Comparison of ENCODE assay signal across 8 mouse cellular contexts in the genomic region with DNA sequence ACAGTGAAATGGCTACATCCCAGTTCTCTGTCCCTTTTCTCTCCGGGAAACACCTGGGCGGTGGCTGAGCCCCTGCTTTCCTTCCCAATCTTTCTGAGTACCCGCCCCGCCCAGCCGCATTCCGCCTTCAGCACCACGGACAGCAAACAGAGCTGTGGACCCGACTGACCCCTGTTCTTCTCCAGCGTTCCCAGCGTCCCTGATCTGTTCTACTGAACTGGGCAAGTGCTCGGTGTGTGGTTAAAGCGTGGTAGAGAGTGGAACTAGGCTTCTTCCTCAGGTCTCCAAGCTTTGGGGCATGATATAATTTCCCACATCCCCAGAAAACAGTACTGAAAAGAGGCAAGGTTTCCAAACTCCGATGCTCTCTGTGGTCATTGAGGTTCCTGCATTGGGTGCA. TPM values are rescaled to one million over a fixed set of nuclear protein-coding genes. Genes with fewer than 3 reads are reported as not detected.
DNase-seq lines count a peak whose midpoint lies in the region; ATAC-seq and TF ChIP-seq lines count a peak whose summit lies in the region.

No protein-coding gene starts in this region.

- peak overlapping the region; percentile 100 for H3K4me2 ChIP-seq in lung, embryonic 15.5 days

- H3K27me3 ChIP-seq in kidney, adult 2 months (replicated peaks; ENCODE audit: control insufficient read depth, insufficient read depth, low read length), result no peaks in the 10 kb centered on the region
- peaks cover 12% of the 10 kb centered on the region for H3K27me3 ChIP-seq in lung, embryonic 15.5 days

- no peak overlapping the region for H3K9ac ChIP-seq in lung, embryonic 15.5 days

- ATAC-seq in lung, embryonic 15.5 days (ENCODE audit: borderline replicate concordance, extremely low read depth, low FRiP score, low TSS enrichment), result no peak

- TF ChIP-seq POLR2A in kidney, adult 2 months (IDR thresholded peaks at IDR 0.05; ENCODE audit: low read depth, low read length), result no peak

- DNase-seq in gastrocnemius, adult 2 months, result peak; percentile 64
- no peak for DNase-seq in gastrocnemius, adult 8-10 months (ENCODE audit: low spot score in 2 of 2)
- peak; percentile 77 for DNase-seq in adrenal gland, postnatal 25 days
- peak; percentile 68 for DNase-seq in forelimb bud, embryonic 11.5 days (ENCODE audit: low read depth, low spot score)
- peak; percentile 66 for DNase-seq in kidney, adult 2 months
- peak; percentile 70 for DNase-seq in retina, embryonic 14.5 days (ENCODE audit: low spot score)
- DNase-seq in right cerebral cortex, postnatal 36 days (ENCODE audit: low spot score in 2 of 2), result no peak

- no peaks in the 10 kb centered on the region for H3K9me3 ChIP-seq in lung, embryonic 15.5 days

- TF ChIP-seq CTCF in gastrocnemius, adult 2 months (IDR thresholded peaks at IDR 0.05), result no peak
- no peak for TF ChIP-seq CTCF in kidney, adult 2 months (conservative IDR thresholded peaks at IDR 0.05; ENCODE audit: insufficient read depth, insufficient read length, low read depth, low read length)

- intact Hi-C loops in gastrocnemius, adult 2 months (cut with DNase I), result no loop called here

- peak overlapping the region; percentile 77 for H3K4me3 ChIP-seq in gastrocnemius, adult 2 months
- H3K4me3 ChIP-seq in kidney, adult 2 months (ENCODE audit: insufficient read depth, low read depth, low read length), result peak overlapping the region; percentile 59; the same call in 1 of the 2 replicates
- peak overlapping the region; percentile 63 for H3K4me3 ChIP-seq in lung, embryonic 15.5 days

- no peak overlapping the region for H3K27ac ChIP-seq in gastrocnemius, adult 2 months
- H3K27ac ChIP-seq in kidney, adult 2 months (ENCODE audit: insufficient read depth, low read depth, low read length), result no peak overlapping the region
- no peak overlapping the region for H3K27ac ChIP-seq in lung, embryonic 15.5 days

- 2% methylated on average over 13 of the region's 13 CpGs for WGBS in kidney, adult 2 months
- WGBS in lung, embryonic 15.5 days, result 1% methylated on average over 13 of the region's 13 CpGs

- no peaks in the 10 kb centered on the region; the same call in 1 of the 2 replicates for H3K4me1 ChIP-seq in kidney, adult 2 months (ENCODE audit: control insufficient read depth, insufficient read depth, low read length)
- H3K4me1 ChIP-seq in lung, embryonic 15.5 days, result peaks cover 22% of the 10 kb centered on the region

- no peaks in the 10 kb centered on the region for H3K36me3 ChIP-seq in kidney, adult 2 months (ENCODE audit: control insufficient read depth, insufficient read depth, low read length)
- H3K36me3 ChIP-seq in lung, embryonic 15.5 days, result no peaks in the 10 kb centered on the region

RNA-seq across cellular contexts. Expression of gene Hcn3, which starts 0.8 kb away (rescaled TPM):
- under 1 TPM; 0.31 to 0.43 TPM for total RNA-seq in gastrocnemius, adult 2 months (2021)
- total RNA-seq in gastrocnemius, adult 8-10 months (2022), result under 1 TPM in 3 of 4 experiments, not detected in 1; 0.44 to 0.68 (median 0.51) TPM
- 9.3 and 17.7 TPM in 2 replicates for total RNA-seq in adrenal gland, postnatal 25 days (2021)
- polyA plus RNA-seq in kidney, adult 2 months (2012; rRNA removed), result 1.1 and 1.4 TPM in 2 replicates
- polyA plus RNA-seq in lung, embryonic 15.5 days (2015; fragmentation: Nextera tagmentation; extraction: Ambion mirVana), result 1.2 and 1.9 TPM in 2 replicates

RNA-seq across cellular contexts. Expression of gene Clk2, which starts 5.4 kb away (rescaled TPM):
- 10 to 100 TPM; 16.0 to 21.4 TPM for total RNA-seq in gastrocnemius, adult 2 months (2021)
- 10 to 100 TPM; 13.6 to 21.5 (median 15.1) TPM for total RNA-seq in gastrocnemius, adult 8-10 months (2022)
- total RNA-seq in adrenal gland, postnatal 25 days (2021), result 98.4 and 103 TPM in 2 replicates
- polyA plus RNA-seq in kidney, adult 2 months (2012; rRNA removed), result 37.8 and 40.2 TPM in 2 replicates
- polyA plus RNA-seq in lung, embryonic 15.5 days (2015; fragmentation: Nextera tagmentation; extraction: Ambion mirVana), result 27.8 and 28.9 TPM in 2 replicates

RNA-seq across cellular contexts. Expression of gene Scamp3, which starts 18.1 kb away (rescaled TPM):
- total RNA-seq in gastrocnemius, adult 2 months (2021), result 10 to 100 TPM; 37.7 to 39.0 TPM
- total RNA-seq in gastrocnemius, adult 8-10 months (2022), result 10 to 100 TPM; 35.7 to 40.0 (median 37.3) TPM
- total RNA-seq in adrenal gland, postnatal 25 days (2021), result 98.4 and 112 TPM in 2 replicates
- polyA plus RNA-seq in kidney, adult 2 months (2012; rRNA removed), result 138 and 141 TPM in 2 replicates
- 106 and 110 TPM in 2 replicates for polyA plus RNA-seq in lung, embryonic 15.5 days (2015; fragmentation: Nextera tagmentation; extraction: Ambion mirVana)

RNA-seq across cellular contexts. Expression of gene Pklr, which starts 23.3 kb away (rescaled TPM):
- not detected for total RNA-seq in gastrocnemius, adult 2 months (2021)
- under 1 TPM in 1 of 4 experiments, not detected in 3; 0.11 TPM for total RNA-seq in gastrocnemius, adult 8-10 months (2022)
- 1.6 TPM in 1 of 2 replicates, not detected in the other for total RNA-seq in adrenal gland, postnatal 25 days (2021)
- 79.3 and 96.0 TPM in 2 replicates for polyA plus RNA-seq in kidney, adult 2 months (2012; rRNA removed)
- polyA plus RNA-seq in lung, embryonic 15.5 days (2015; fragmentation: Nextera tagmentation; extraction: Ambion mirVana), result 0.17 and 0.92 TPM in 2 replicates

RNA-seq across cellular contexts. Expression of gene Fam189b, which starts 23.7 kb away (rescaled TPM):
- total RNA-seq in gastrocnemius, adult 2 months (2021), result 10 to 100 TPM; 15.8 to 17.2 TPM
- 10 to 100 TPM; 19.2 to 22.6 (median 20.3) TPM for total RNA-seq in gastrocnemius, adult 8-10 months (2022)
- 17.1 and 23.7 TPM in 2 replicates for total RNA-seq in adrenal gland, postnatal 25 days (2021)
- polyA plus RNA-seq in kidney, adult 2 months (2012; rRNA removed), result 18.3 and 18.4 TPM in 2 replicates
- 12.9 and 18.4 TPM in 2 replicates for polyA plus RNA-seq in lung, embryonic 15.5 days (2015; fragmentation: Nextera tagmentation; extraction: Ambion mirVana)

Comparison
In these comparisons a context has a peak if more than half of its experiments do, and no peak if none do; other contexts are left out.
1. DNase-seq: peak in gastrocnemius, adult 2 months (single experiment), adrenal gland, postnatal 25 days (single experiment), forelimb bud, embryonic 11.5 days (single experiment), kidney, adult 2 months (single experiment) and retina, embryonic 14.5 days (single experiment); none in gastrocnemius, adult 8-10 months (0 of 2) and right cerebral cortex, postnatal 36 days (0 of 2).
2. Peak in every context shown above with its lines, with median percentiles within 50 percentile points of each other: H3K4me3 ChIP-seq.